ENCODE assay signal across 25 mouse cellular contexts in the genomic region with DNA sequence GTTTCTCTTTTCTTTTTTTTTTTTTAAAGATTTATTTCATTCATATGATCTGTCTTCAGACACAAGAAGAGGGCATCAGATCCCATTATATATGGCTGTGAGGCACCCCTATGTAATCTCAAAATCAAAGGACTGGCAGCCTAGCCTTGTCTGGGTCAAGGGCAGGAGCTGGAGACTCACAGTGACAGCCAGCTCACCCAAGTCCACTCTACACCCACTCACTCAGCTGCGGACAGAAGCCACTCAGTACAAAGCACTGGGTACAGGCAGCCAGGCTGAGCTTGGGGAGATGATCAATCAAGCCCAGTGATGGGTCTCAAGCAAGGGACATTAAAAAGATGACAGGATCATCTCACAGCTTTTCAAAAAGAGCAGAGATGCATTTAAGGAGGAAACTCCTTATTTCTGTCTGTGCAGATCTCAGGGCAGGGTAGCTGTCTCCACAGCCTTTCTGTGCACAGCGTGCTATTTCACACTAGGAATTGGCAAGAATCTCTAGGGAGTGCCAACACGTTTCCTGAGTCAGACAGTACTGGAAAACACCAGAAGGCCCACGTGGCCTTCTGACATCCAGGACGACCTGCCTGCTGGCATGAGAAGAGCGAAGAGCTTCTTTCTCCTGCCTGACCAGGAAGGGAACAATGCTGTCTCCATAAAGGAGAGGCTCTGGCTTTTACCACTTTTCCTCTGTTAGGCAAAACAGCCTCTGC. TPM values are rescaled to one million over a fixed set of nuclear protein-coding genes. Genes with fewer than 3 reads are reported as not detected.
DNase-seq lines count a peak whose midpoint lies in the region; TF ChIP-seq lines count a peak whose summit lies in the region.
"Had no signal": no experiment of that assay in that cellular context is flagged by ENCODE, and none has a peak within 500 bp of the region (broad histone marks: within the 10 kb centered on the region; RNA-seq: fewer than 3 reads in every experiment).

No protein-coding gene starts in this region.

- H3K27ac ChIP-seq in gastrocnemius, adult 2 months: peak overlapping the region; percentile 6; the same call in 1 of the 2 replicates
- 0 out of 2 replicates have a peak overlapping the region, but pooled peaks have one; percentile 2 for H3K27ac ChIP-seq in layer of hippocampus, adult 2 months
- no peak overlapping the region for H3K27ac ChIP-seq in midbrain, embryonic 10.5 days (replicated peaks)
- H3K27ac ChIP-seq: hindbrain, embryonic 12.5 days; liver, embryonic 14.5 days; macrophage had no signal

- H3K4me3 ChIP-seq in gastrocnemius, adult 2 months: no peak overlapping the region
- no peak overlapping the region for H3K4me3 ChIP-seq in layer of hippocampus, adult 2 months
- no peak overlapping the region for H3K4me3 ChIP-seq in midbrain, embryonic 10.5 days
- H3K4me3 ChIP-seq: erythroblast, embryonic 14.5 days; hindbrain, embryonic 12.5 days had no signal

- 94% methylated on average over 6 of the region's 6 CpGs for WGBS in midbrain, embryonic 10.5 days

- no peaks in the 10 kb centered on the region for H3K4me1 ChIP-seq in midbrain, embryonic 10.5 days
- H3K4me1 ChIP-seq: hindbrain, embryonic 12.5 days had no signal

- no peak for DNase-seq in gastrocnemius, adult 2 months
- DNase-seq in gastrocnemius, postnatal 25 days: no peak
- DNase-seq in layer of hippocampus, adult 2 months (ENCODE audit: low spot score in 2 of 2): no peak
- no peak for DNase-seq in layer of hippocampus, adult 9-10 months (ENCODE audit: low spot score)
- DNase-seq in adrenal gland, postnatal 14 days: peak; percentile 42
- DNase-seq in midbrain, embryonic 10.5 days (ENCODE audit: low spot score): no peak
- DNase-seq in ovary, postnatal 36 days (ENCODE audit: low spot score): no peak
- DNase-seq: B cell, adult 2 months; cerebellum, postnatal 14 days; heart, postnatal 14 days; kidney, adult 8-10 months; kidney, postnatal 10 days; liver; lung, adult 2 months; lung, postnatal 10 days; midbrain, embryonic 14.5 days; retina, postnatal 1 day; right cerebral cortex, postnatal 25 days; spleen, adult 18-20 months; thymus, adult 18-20 months; thymus, postnatal 25 days had no signal

- no peaks in the 10 kb centered on the region for H3K27me3 ChIP-seq in midbrain, embryonic 10.5 days (ENCODE audit: low read depth, poor library complexity, severe bottlenecking)
- H3K27me3 ChIP-seq: hindbrain, embryonic 12.5 days had no signal

- no peak for TF ChIP-seq CTCF in gastrocnemius, adult 2 months (IDR thresholded peaks at IDR 0.05)
- TF ChIP-seq CTCF in layer of hippocampus, adult 2 months (conservative IDR thresholded peaks at IDR 0.05): no peak

- intact Hi-C loops in gastrocnemius, adult 2 months (cut with DNase I): loop anchor here (10.0 kb wide), 1 partner anchor 189 kb away; no protein-coding TSS in a partner anchor

- peaks cover 100% of the 10 kb centered on the region for H3K36me3 ChIP-seq in midbrain, embryonic 10.5 days

- H3K9me3 ChIP-seq in midbrain, embryonic 10.5 days (replicated peaks): no peaks in the 10 kb centered on the region
- H3K9me3 ChIP-seq: hindbrain, embryonic 12.5 days had no signal

RNA-seq across cellular contexts. Expression of gene Ankrd10, which starts 21.3 kb away (rescaled TPM):
- 10 to 100 TPM; 15.3 to 16.0 TPM for total RNA-seq in gastrocnemius, adult 2 months (2021)
- total RNA-seq in gastrocnemius, postnatal 25 days (2021): 10 to 100 TPM; 18.0 to 19.9 TPM
- total RNA-seq in layer of hippocampus, adult 2 months (2021): 10 to 100 TPM; 55.4 to 71.2 TPM
- 57.2 and 61.8 TPM in 2 replicates for total RNA-seq in adrenal gland, postnatal 14 days (2021)
- polyA plus RNA-seq in midbrain, embryonic 10.5 days (2016; fragmentation: Nextera tagmentation; extraction: Ambion mirVana): 99.9 and 103 TPM in 2 replicates

RNA-seq across cellular contexts. Expression of gene Ing1, which starts 58.9 kb away (rescaled TPM):
- total RNA-seq in gastrocnemius, adult 2 months (2021): 10 to 100 TPM; 15.5 to 19.9 TPM
- 10 to 100 TPM; 16.7 to 16.9 TPM for total RNA-seq in gastrocnemius, postnatal 25 days (2021)
- total RNA-seq in layer of hippocampus, adult 2 months (2021): 10 to 100 TPM; 37.1 TPM
- 45.4 and 50.2 TPM in 2 replicates for total RNA-seq in adrenal gland, postnatal 14 days (2021)
- polyA plus RNA-seq in midbrain, embryonic 10.5 days (2016; fragmentation: Nextera tagmentation; extraction: Ambion mirVana): 31.2 and 34.0 TPM in 2 replicates
